Mouse (Mus musculus) lung, embryonic 14.5 days (tissue): Measurements from ENCODE around the gene Olfr63. TPM values are rescaled to one million over a fixed set of nuclear protein-coding genes. Genes with fewer than 3 reads are reported as not detected.
A peak's percentile ranks its signal among the peaks of the same experiment; 100 is the strongest.
"Not testable (repeated sequence)": the region's sequence is repeated elsewhere in the genome, so short reads cannot be mapped to it uniquely, and the experiment has no call there.

Source experiments
- ATAC-seq: fragments of 200-750 bp; cut with Nextera tagmentation; 2 replicates; pipeline ENCODE4 v1.8.0; 2017; ENCODE audit warnings: mild to moderate bottlenecking, moderate TSS enrichment, moderate library complexity; ENCODE audit not compliant: insufficient read depth
- DNase-seq: peaks from one replicate; pipeline ENCODE4 v3.0.0-alpha.2; 2015
- H3K27ac ChIP-seq: fragments of 300-500 bp; sonication (generic); 2 replicates; pipeline ENCODE4 v1.5.1; 2014; ENCODE audit warnings: low read depth, mild to moderate bottlenecking, moderate library complexity
- H3K27me3 ChIP-seq: fragments of 300-500 bp; sonication (generic); 2 replicates; pipeline ENCODE4 v1.6.1; 2014; ENCODE audit warnings: low read length, control low read depth; ENCODE audit not compliant: insufficient read depth
- H3K36me3 ChIP-seq: fragments of 300-500 bp; sonication (generic); 2 replicates; pipeline ENCODE4 v1.6.1; 2014; ENCODE audit warnings: control low read depth; ENCODE audit not compliant: insufficient read depth
- H3K4me1 ChIP-seq: fragments of 300-500 bp; sonication (generic); 2 replicates; pipeline ENCODE4 v1.6.1; 2014; ENCODE audit warnings: antibody characterized with exemption, control low read depth; ENCODE audit not compliant: insufficient read depth
- H3K4me2 ChIP-seq: fragments of 300-500 bp; sonication (generic); 2 replicates; pipeline ENCODE4 v1.6.1; 2014; ENCODE audit warnings: mild to moderate bottlenecking
- H3K4me3 ChIP-seq: fragments of 300-500 bp; sonication (generic); 2 replicates; pipeline ENCODE4 v1.5.1; 2014; ENCODE audit warnings: low read depth, low read length
- H3K9ac ChIP-seq: fragments of 300-500 bp; sonication (generic); 2 replicates; pipeline ENCODE4 v1.6.1; 2014
- H3K9me3 ChIP-seq: fragments of 300-500 bp; sonication (generic); 2 replicates; pipeline ENCODE4 v1.6.1; 2016; ENCODE audit warnings: low read depth, low read length, control low read depth
- CTCF ChIP-seq: IDR thresholded peaks from 2 replicates; pipeline ENCODE4 v1.5.1; 2016; ENCODE audit warnings: antibody characterized with exemption, low read depth
- WGBS: fragments of 180-500 bp; shearing (Covaris S2); extraction: QIAGEN DNeasy Blood & Tissue Kit; methylation state at CpG from one replicate; pipeline ENCODE4 v1.1.7; 2014; 5-methylcytosine and 5-hydroxymethylcytosine counted together
- polyA plus RNA-seq: library from polyadenylated mRNA; unstranded; fragments of >200 nt; fragmentation: Nextera tagmentation; extraction: Ambion mirVana; gene quantifications from 2 replicates; pipeline ENCODE4 v1.2.1, GENCODE M21; 2014

Gene Olfr63
- polyA plus RNA-seq = 0.03 TPM in 2 replicates

DNA sequence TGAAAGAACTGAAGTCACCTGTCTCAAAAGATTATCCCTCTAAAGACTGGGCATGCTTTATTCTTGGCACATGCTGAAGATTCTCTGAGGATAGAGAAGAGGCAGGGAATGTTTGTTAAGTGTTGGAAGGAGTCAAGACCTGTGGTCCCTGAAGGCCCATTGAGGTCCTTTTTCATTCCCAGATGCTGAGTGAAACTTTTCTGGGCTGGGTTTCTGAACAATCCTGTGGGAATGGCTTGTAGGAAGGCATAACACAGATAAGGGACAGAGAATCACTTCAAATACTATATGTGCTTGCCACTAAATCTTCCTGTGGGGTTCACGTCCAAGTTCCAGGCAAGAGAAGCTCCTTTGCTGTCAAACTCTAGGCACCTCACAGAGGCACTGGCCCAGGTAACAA is at the start of gene Olfr63:
Gene Olfr63, plus strand, starts transcription at position 301 of the 400 bp plus-strand sequence.
- Histone ChIP-seq H3K27ac (no peak within 1 kb of the TSS), H3K9me3 (no peaks in the 10 kb centered on the region), H3K9ac (no peak within 1 kb of the TSS), H3K36me3 (no peaks in the 10 kb centered on the region), H3K4me2 (no peak within 1 kb of the TSS), H3K4me1 (no peaks in the 10 kb centered on the region), H3K4me3 (no peak within 1 kb of the TSS), H3K27me3 (no peaks in the 10 kb centered on the region)
- WGBS = 65% methylated on average over 1 of the region's 1 CpGs
- no peak for DNase-seq
- no peak for TF ChIP-seq CTCF
- ATAC-seq = no peak

DNA sequence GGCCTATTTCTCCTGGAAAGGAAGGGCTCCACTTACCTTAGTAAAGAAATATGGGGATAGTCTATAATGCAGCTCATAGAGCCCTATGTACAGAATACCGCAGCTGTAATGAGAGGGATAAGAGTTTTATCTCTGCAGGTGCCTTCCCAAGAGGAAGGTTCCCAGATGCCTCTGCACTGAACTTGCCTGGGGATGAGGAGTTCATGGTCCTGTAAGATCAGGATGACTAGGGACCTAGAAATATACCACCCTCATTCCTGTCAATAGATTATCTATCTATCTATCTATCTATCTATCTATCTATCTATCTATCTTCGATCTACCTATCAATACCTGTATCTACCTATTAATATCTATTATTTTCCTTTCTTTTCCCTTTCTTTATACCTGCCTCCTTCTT is 42.9 kb upstream of the Olfr63 start, which contains the start of gene Olfr1564:
Gene Olfr1564, minus strand, starts transcription at position 101 of the 400 bp plus-strand sequence.
- H3K4me1 ChIP-seq = no peaks in the 10 kb centered on the region
- peaks cover 1% of the 10 kb centered on the region; the same call in 1 of the 2 replicates for H3K9me3 ChIP-seq
- H3K27ac ChIP-seq = no peak within 1 kb of the TSS
- no peak for TF ChIP-seq CTCF
- H3K36me3 ChIP-seq = no peaks in the 10 kb centered on the region
- H3K4me2 ChIP-seq = no peak within 1 kb of the TSS
- 71% methylated on average over 2 of the region's 2 CpGs for WGBS
- H3K27me3 ChIP-seq = no peaks in the 10 kb centered on the region
- DNase-seq = no peak
- H3K4me3 ChIP-seq = no peak within 1 kb of the TSS
- H3K9ac ChIP-seq = no peak within 1 kb of the TSS
- no peak for ATAC-seq

DNA sequence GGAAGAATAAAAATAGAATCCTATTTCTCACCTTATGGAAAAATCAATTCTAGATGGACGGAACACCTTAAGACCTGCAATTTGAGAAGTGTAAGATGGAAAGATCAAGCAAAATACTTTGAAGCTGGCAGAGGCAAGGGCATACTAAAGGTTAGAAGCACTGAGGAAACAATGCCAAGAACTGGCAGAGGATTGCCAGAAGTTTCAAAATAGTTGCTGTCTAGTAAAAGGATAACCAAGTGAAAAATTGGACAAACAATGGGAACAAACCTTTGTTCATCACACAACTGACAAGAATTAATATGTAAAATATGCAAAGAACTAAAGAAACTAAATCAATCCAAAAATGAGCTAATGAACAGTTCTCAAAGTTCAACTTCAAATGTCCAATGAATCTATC is 27.8 kb upstream of the Olfr63 start:
- not testable (repeated sequence) for H3K4me3 ChIP-seq, H3K4me1 ChIP-seq, H3K27me3 ChIP-seq, H3K4me2 ChIP-seq, DNase-seq, H3K27ac ChIP-seq, ATAC-seq, H3K9ac ChIP-seq, H3K9me3 ChIP-seq
- peaks cover 13% of the 10 kb centered on the region for H3K36me3 ChIP-seq
- WGBS = 96% methylated on average over 1 of the region's 1 CpGs

DNA sequence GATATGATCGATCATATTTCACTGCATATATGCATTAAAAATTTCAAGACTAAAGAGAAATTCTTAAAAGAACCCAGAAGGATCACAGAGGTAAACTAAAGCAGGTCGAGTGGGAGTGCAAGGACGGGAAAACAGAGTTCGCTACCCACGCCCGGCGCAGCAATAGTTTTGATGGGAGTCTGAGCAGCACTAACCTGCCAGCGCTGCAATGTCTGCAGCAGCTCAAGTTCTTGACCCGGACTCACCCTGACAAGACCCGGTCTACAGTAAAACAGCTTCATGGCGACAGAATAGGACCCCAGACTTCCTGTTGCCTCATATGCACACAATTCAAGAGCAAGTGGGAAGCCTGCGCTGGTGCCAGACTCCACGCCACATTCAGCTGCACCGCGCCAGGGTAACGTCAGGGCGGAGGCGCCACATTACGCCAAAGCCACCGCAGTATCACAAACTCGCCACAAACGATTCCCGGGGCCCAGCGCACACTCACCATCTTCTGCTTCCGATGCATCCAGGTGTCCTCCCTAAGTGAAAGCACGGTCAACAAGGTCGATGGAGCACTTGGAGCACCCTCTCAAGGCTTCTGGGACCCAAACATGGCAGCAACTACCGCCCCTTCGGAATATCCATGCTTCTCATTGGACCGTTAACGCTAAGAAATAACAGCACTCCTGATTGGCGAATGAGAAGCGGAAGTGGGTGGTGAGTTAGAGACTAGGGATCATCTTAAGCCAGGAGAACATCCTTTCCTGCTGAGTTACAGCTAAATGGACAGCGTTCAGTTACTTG is 9.8 kb upstream of the Olfr63 start, which contains the start of gene Zfp955a:
Gene Zfp955a, minus strand, starts transcription at position 616 of the 789 bp plus-strand sequence.
- H3K9ac ChIP-seq, H3K4me3 ChIP-seq, H3K27me3 ChIP-seq, DNase-seq, H3K9me3 ChIP-seq, H3K27ac ChIP-seq, H3K4me1 ChIP-seq, H3K36me3 ChIP-seq: not testable (repeated sequence)
- WGBS = 29% methylated on average over 1 of the region's 34 CpGs
- peak within 1 kb of the TSS; percentile 23; the same call in 1 of the 2 replicates for H3K4me2 ChIP-seq
- ATAC-seq = peak; percentile 100

DNA sequence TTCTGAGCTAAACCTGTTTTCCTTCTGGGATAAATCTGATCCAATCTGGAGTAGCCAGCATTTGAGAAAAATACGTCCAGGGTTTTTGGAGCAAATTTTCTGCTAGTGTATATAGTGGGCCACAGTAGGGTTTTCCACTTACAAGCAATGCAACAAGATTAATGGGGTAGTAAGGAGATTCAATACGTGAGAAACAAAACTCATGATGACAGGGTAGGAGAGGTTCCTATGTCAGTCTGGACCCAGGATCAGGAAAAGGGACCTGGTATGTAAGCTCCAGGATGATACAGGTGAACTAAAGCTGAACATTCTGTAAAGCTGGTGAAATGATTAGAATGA is 9.2 kb upstream of the Olfr63 start:
- not testable (repeated sequence) for H3K27me3 ChIP-seq, H3K4me3 ChIP-seq, ATAC-seq, H3K4me2 ChIP-seq, H3K27ac ChIP-seq, DNase-seq, H3K36me3 ChIP-seq, H3K9me3 ChIP-seq, H3K9ac ChIP-seq, H3K4me1 ChIP-seq
- WGBS = no CpG with 5 or more reads among the region's 2 CpGs

DNA sequence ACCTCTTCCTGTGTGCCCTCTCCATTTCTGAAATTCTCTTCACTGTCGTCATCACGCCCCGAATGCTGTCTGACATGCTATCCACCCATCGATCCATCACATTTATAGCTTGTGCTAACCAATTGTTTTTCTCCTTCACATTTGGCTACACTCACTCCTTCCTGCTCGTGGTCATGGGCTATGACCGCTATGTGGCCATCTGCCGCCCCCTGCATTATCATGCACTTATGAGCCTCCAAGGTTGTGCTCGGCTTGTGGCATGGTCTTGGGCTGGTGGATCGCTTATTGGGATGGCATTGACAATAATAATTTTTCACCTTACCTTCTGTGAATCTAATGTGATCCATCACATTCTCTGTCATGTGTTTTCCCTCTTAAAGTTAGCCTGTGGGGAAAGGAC is 4.4 kb downstream of the Olfr63 start:
- H3K27ac ChIP-seq = no peak overlapping the region
- no peak overlapping the region for H3K4me3 ChIP-seq
- 86% methylated on average over 9 of the region's 9 CpGs for WGBS
- H3K9ac ChIP-seq = no peak overlapping the region
- no peak for DNase-seq
- no peak for TF ChIP-seq CTCF
- H3K36me3 ChIP-seq = no peaks in the 10 kb centered on the region
- H3K9me3 ChIP-seq = no peaks in the 10 kb centered on the region
- ATAC-seq = no peak
- H3K27me3 ChIP-seq = no peaks in the 10 kb centered on the region
- no peaks in the 10 kb centered on the region for H3K4me1 ChIP-seq
- H3K4me2 ChIP-seq = no peak overlapping the region

DNA sequence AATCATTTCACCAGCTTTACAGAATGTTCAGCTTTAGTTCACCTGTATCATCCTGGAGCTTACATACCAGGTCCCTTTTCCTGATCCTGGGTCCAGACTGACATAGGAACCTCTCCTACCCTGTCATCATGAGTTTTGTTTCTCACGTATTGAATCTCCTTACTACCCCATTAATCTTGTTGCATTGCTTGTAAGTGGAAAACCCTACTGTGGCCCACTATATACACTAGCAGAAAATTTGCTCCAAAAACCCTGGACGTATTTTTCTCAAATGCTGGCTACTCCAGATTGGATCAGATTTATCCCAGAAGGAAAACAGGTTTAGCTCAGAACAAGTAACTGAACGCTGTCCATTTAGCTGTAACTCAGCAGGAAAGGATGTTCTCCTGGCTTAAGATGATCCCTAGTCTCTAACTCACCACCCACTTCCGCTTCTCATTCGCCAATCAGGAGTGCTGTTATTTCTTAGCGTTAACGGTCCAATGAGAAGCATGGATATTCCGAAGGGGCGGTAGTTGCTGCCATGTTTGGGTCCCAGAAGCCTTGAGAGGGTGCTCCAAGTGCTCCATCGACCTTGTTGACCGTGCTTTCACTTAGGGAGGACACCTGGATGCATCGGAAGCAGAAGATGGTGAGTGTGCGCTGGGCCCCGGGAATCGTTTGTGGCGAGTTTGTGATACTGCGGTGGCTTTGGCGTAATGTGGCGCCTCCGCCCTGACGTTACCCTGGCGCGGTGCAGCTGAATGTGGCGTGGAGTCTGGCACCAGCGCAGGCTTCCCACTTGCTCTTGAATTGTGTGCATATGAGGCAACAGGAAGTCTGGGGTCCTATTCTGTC is 24.8 kb downstream of the Olfr63 start, which contains the start of gene Zfp955b:
Gene Zfp955b, plus strand, starts transcription at position 506 of the 837 bp plus-strand sequence.
- not testable (repeated sequence) for H3K27me3 ChIP-seq, H3K4me1 ChIP-seq, DNase-seq, H3K9ac ChIP-seq, H3K36me3 ChIP-seq, H3K9me3 ChIP-seq, H3K27ac ChIP-seq, H3K4me3 ChIP-seq
- peak; percentile 100 for ATAC-seq
- H3K4me2 ChIP-seq = peak within 1 kb of the TSS; percentile 31; the same call in 1 of the 2 replicates
- no CpG with 5 or more reads among the region's 25 CpGs for WGBS

DNA sequence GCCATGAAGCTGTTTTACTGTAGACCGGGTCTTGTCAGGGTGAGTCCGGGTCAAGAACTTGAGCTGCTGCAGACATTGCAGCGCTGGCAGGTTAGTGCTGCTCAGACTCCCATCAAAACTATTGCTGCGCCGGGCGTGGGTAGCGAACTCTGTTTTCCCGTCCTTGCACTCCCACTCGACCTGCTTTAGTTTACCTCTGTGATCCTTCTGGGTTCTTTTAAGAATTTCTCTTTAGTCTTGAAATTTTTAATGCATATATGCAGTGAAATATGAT is 25.3 kb downstream of the Olfr63 start:
- not testable (repeated sequence) for DNase-seq, H3K36me3 ChIP-seq, H3K9me3 ChIP-seq, H3K4me3 ChIP-seq, H3K27ac ChIP-seq, H3K4me2 ChIP-seq, H3K4me1 ChIP-seq, H3K27me3 ChIP-seq, ATAC-seq, H3K9ac ChIP-seq
- WGBS = no CpG with 5 or more reads among the region's 9 CpGs
